ENCODE assay signal across 33 mouse cellular contexts in genomic region chr1:60866043-60866442, GRCm38 (mm10). TPM values are rescaled to one million over a fixed set of nuclear protein-coding genes. Genes with fewer than 3 reads are reported as not detected.
DNase-seq lines count a peak whose midpoint lies in the region; ATAC-seq and TF ChIP-seq lines count a peak whose summit lies in the region.
"Had no signal": no experiment of that assay in that cellular context is flagged by ENCODE, and none has a peak within 500 bp of the region (broad histone marks: within the 10 kb centered on the region; RNA-seq: fewer than 3 reads in every experiment).

No protein-coding gene starts in this region.

- peak; percentile 23; the same call in 1 of the 2 replicates for ATAC-seq in liver, embryonic 16.5 days (ENCODE audit: low read depth)
- no peak for ATAC-seq in liver, embryonic 11.5 days (replicated peaks; ENCODE audit: low FRiP score)
- ATAC-seq: activated CD4-positive, CD25-positive, alpha-beta regulatory T cell, adult 4 months; CD4-positive, CD25-positive, alpha-beta regulatory T cell, adult 4 months; forebrain, embryonic 14.5 days; Patski had no signal

- no peak for TF ChIP-seq POLR2A in bone marrow macrophage, adult 2 months (IDR thresholded peaks at IDR 0.05; ENCODE audit: borderline replicate concordance, low read depth, low read length)

- no peaks in the 10 kb centered on the region for H3K27me3 ChIP-seq in liver, embryonic 16.5 days (ENCODE audit: control insufficient read depth, insufficient read depth, low read depth, low read length)
- H3K27me3 ChIP-seq in liver, embryonic 11.5 days (replicated peaks; ENCODE audit: control insufficient read depth, insufficient read depth, low read length): no peaks in the 10 kb centered on the region
- H3K27me3 ChIP-seq: CH12.LX; forebrain, embryonic 12.5 days; Patski had no signal

- no peak for TF ChIP-seq CTCF in gastrocnemius, adult 2 months (IDR thresholded peaks at IDR 0.05)
- TF ChIP-seq CTCF in bone marrow macrophage, adult 2 months (IDR thresholded peaks at IDR 0.05; ENCODE audit: low read depth, low read length): no peak

- no peak overlapping the region for H3K4me3 ChIP-seq in gastrocnemius, adult 2 months
- no peak overlapping the region for H3K4me3 ChIP-seq in liver, embryonic 16.5 days (ENCODE audit: low read depth, low read length)
- H3K4me3 ChIP-seq in liver, embryonic 11.5 days (ENCODE audit: low read depth, low read length): no peak overlapping the region
- no peak overlapping the region for H3K4me3 ChIP-seq in bone marrow macrophage, adult 2 months (ENCODE audit: insufficient read depth, low read length)
- H3K4me3 ChIP-seq in macrophage (ENCODE audit: inconsistent target): no peak overlapping the region
- H3K4me3 ChIP-seq: embryonic facial prominence, embryonic 13.5 days; embryonic facial prominence, embryonic 15.5 days; erythroblast, embryonic 14.5 days; forebrain, embryonic 10.5 days; forebrain, embryonic 12.5 days had no signal

- intact Hi-C loops in gastrocnemius, adult 2 months (cut with DNase I): loop anchor here (10.0 kb wide), 1 partner anchor 151 kb away; the partner anchor contains the start of gene Cd28

- no peaks in the 10 kb centered on the region for H3K79me2 ChIP-seq in macrophage (ENCODE audit: inconsistent target)

- no peaks in the 10 kb centered on the region for H3K9me3 ChIP-seq in liver, embryonic 16.5 days (replicated peaks; ENCODE audit: control insufficient read depth, low read length)
- H3K9me3 ChIP-seq in liver, embryonic 11.5 days (ENCODE audit: control insufficient read depth, low read length): no peaks in the 10 kb centered on the region
- H3K9me3 ChIP-seq: embryonic facial prominence, embryonic 15.5 days; forebrain, embryonic 12.5 days; G1E had no signal

- no peaks in the 10 kb centered on the region; the same call in 1 of the 2 replicates for H3K4me1 ChIP-seq in liver, embryonic 16.5 days (ENCODE audit: control insufficient read depth, low read depth, low read length)
- H3K4me1 ChIP-seq in liver, embryonic 11.5 days (replicated peaks; ENCODE audit: control insufficient read depth, insufficient read depth, low read length): peaks cover 5% of the 10 kb centered on the region; the same call in 1 of the 2 replicates
- peaks cover 46% of the 10 kb centered on the region for H3K4me1 ChIP-seq in bone marrow macrophage, adult 2 months (ENCODE audit: control insufficient read depth, insufficient read depth, low read length)
- H3K4me1 ChIP-seq: embryonic facial prominence, embryonic 13.5 days; embryonic facial prominence, embryonic 15.5 days had no signal

- H3K9ac ChIP-seq in liver, embryonic 16.5 days (ENCODE audit: low read depth, low read length): no peak overlapping the region
- H3K9ac ChIP-seq in liver, embryonic 11.5 days (ENCODE audit: low read depth, low read length): no peak overlapping the region
- H3K9ac ChIP-seq: embryonic facial prominence, embryonic 13.5 days; embryonic facial prominence, embryonic 15.5 days; forebrain, embryonic 12.5 days had no signal

- H3K4me2 ChIP-seq in liver, embryonic 16.5 days (ENCODE audit: low read depth, low read length): no peak overlapping the region
- H3K4me2 ChIP-seq in liver, embryonic 11.5 days: no peak overlapping the region
- H3K4me2 ChIP-seq: embryonic facial prominence, embryonic 13.5 days; embryonic facial prominence, embryonic 15.5 days; forebrain, embryonic 12.5 days had no signal

- no peaks in the 10 kb centered on the region for H3K36me3 ChIP-seq in liver, embryonic 16.5 days (ENCODE audit: control insufficient read depth, insufficient read depth)
- H3K36me3 ChIP-seq in liver, embryonic 11.5 days (ENCODE audit: control insufficient read depth, insufficient read depth, low read length): no peaks in the 10 kb centered on the region
- H3K36me3 ChIP-seq in macrophage (ENCODE audit: inconsistent target): no peaks in the 10 kb centered on the region
- H3K36me3 ChIP-seq: embryonic facial prominence, embryonic 13.5 days; embryonic facial prominence, embryonic 15.5 days; forebrain, embryonic 10.5 days; forebrain, embryonic 12.5 days; G1E had no signal

- DNase-seq in gastrocnemius, adult 2 months: no peak
- no peak for DNase-seq in gastrocnemius, adult 8-10 months (ENCODE audit: low spot score in 2 of 2)
- DNase-seq in liver, embryonic 11.5 days (ENCODE audit: low spot score): no peak
- no peak for DNase-seq in kidney, postnatal 25 days
- DNase-seq: adrenal gland, adult 8-10 months; adrenal gland, postnatal 14 days; adrenal gland, postnatal 36 days; B cell, adult 2 months; cerebellum, adult 11 months; cerebellum, adult 18-20 months; cerebellum, adult 8-10 months; cerebellum, adult 9-11 months; cerebellum, postnatal 14 days; cerebellum, postnatal 36 days; embryo, embryonic 11 days had no signal

- peak overlapping the region; percentile 86; the same call in 1 of the 2 replicates for H3K27ac ChIP-seq in gastrocnemius, adult 2 months
- H3K27ac ChIP-seq in liver, embryonic 16.5 days (ENCODE audit: low read length): no peak overlapping the region
- no peak overlapping the region for H3K27ac ChIP-seq in liver, embryonic 11.5 days (ENCODE audit: low read depth, low read length)
- peak overlapping the region; percentile 91 for H3K27ac ChIP-seq in bone marrow macrophage, adult 2 months (ENCODE audit: insufficient read depth, low read depth, low read length)
- 0 out of 2 replicates have a peak overlapping the region, but pooled peaks have one; percentile 52 for H3K27ac ChIP-seq in macrophage
- H3K27ac ChIP-seq: embryonic facial prominence, embryonic 13.5 days; embryonic facial prominence, embryonic 15.5 days; forebrain, embryonic 10.5 days; forebrain, embryonic 12.5 days had no signal

- WGBS in liver, embryonic 16.5 days (ENCODE audit: insufficient replicate concordance): 28% methylated on average over 5 of the region's 5 CpGs
- WGBS in liver, embryonic 11.5 days: 42% methylated on average over 5 of the region's 5 CpGs
- WGBS in macrophage (ENCODE audit: missing documents): 91% methylated on average over 5 of the region's 5 CpGs

RNA-seq across cellular contexts. Expression of gene Ctla4, which starts 20.8 kb away (rescaled TPM):
- total RNA-seq in gastrocnemius, adult 2 months (2021): under 1 TPM in 1 of 2 experiments, not detected in 1; 0.45 TPM
- total RNA-seq in gastrocnemius, adult 8-10 months (2022): not detected
- polyA plus RNA-seq in liver, embryonic 16.5 days (2015; fragmentation: Nextera tagmentation; extraction: Ambion mirVana): not detected in 2 replicates
- not detected in 2 replicates for polyA plus RNA-seq in liver, embryonic 11.5 days (2014; fragmentation: Nextera tagmentation; extraction: Ambion mirVana)
- polyA plus RNA-seq in bone marrow macrophage, adult 2 months (2012; ENCODE audit: insufficient read depth, insufficient read length, missing spikeins): not detected in 2 replicates
- total RNA-seq in macrophage (2018; cell fraction: chromatin; rRNA removed): not detected
- total RNA-seq in macrophage (2018; cell fraction: cytosol; rRNA removed): not detected
- under 1 TPM in 2 of 26 experiments, not detected in 24; 0.52 to 0.75 TPM for total RNA-seq in macrophage (2018; cell fraction: nucleus; rRNA removed)
- polyA plus RNA-seq in macrophage (2018): not detected in 3 replicates
- total RNA-seq: adrenal gland, adult 18-20 months; adrenal gland, adult 8-10 months; adrenal gland, postnatal 36 days; common myeloid progenitor, adult 5-6 weeks had no signal
- polyA plus RNA-seq: brain, embryonic 14.5 days; embryonic facial prominence, embryonic 11.5 days; embryonic facial prominence, embryonic 13.5 days; embryonic facial prominence, embryonic 15.5 days; erythroblast, embryonic 14.5 days; forebrain, embryonic 10.5 days; forebrain, embryonic 12.5 days; forebrain, embryonic 14.5 days; G1E; Patski had no signal

Comparison
In these comparisons a context has a peak if more than half of its experiments do, and no peak if none do; other contexts are left out.
1. H3K27ac ChIP-seq: peak in gastrocnemius, adult 2 months (single experiment), bone marrow macrophage, adult 2 months (single experiment) and macrophage (single experiment); none in liver, embryonic 16.5 days (single experiment) and liver, embryonic 11.5 days (single experiment).